In genomic region chr11:86291714-86292113, GRCm38 (mm10) we compare ENCODE assay signal across 12 mouse cellular contexts.
"Had no signal": no experiment of that assay in that cellular context is flagged by ENCODE, and none has a peak within 500 bp of the region (broad histone marks: within the 10 kb centered on the region; RNA-seq: fewer than 3 reads in every experiment).

No protein-coding gene starts in this region.

- DNase-seq: kidney, adult 9 months; kidney, postnatal 14 days; kidney, postnatal 4 days; liver, embryonic 13.5 days; lung, adult 2 months; lung, postnatal 14 days; lung, postnatal 4 days; midbrain, embryonic 14.5 days; right cerebral cortex, adult 18-20 months; right cerebral cortex, postnatal 14 days; right cerebral cortex, postnatal 4 days; thymus, postnatal 36 days had no signal
